Mouse (Mus musculus) midbrain, embryonic 11.5 days (tissue): ENCODE measurements at regions not wholly inside any gene's neighbourhood (a gene's known extent, or its start where the extent isn't known, plus 50 kb on each side); places are given as distances from the start of the nearest gene placed in this dataset.

ENCODE experiments used
- ATAC-seq: fragments of 200-750 bp; cut with Nextera tagmentation; 2 replicates; pipeline ENCODE4 v1.8.0; 2017; ENCODE audit warnings: moderate TSS enrichment, moderate library complexity; ENCODE audit not compliant: low FRiP score
- DNase-seq: peaks from one replicate; pipeline ENCODE4 v3.0.0; 2015; ENCODE audit warnings: low spot score; ENCODE audit errors: missing footprints
- H3K27ac ChIP-seq: fragments of 300-500 bp; sonication (generic); 2 replicates; pipeline ENCODE4 v1.5.1; 2014; ENCODE audit warnings: low read depth, low read length
- H3K27me3 ChIP-seq: fragments of 300-500 bp; sonication (generic); 2 replicates; pipeline ENCODE4 v1.6.1; 2014; ENCODE audit warnings: mild to moderate bottlenecking, low read length, moderate library complexity, mixed read lengths; ENCODE audit not compliant: control insufficient read depth, insufficient read depth
- H3K36me3 ChIP-seq: fragments of 300-500 bp; sonication (generic); 2 replicates; pipeline ENCODE4 v1.6.1; 2014; ENCODE audit warnings: mild to moderate bottlenecking, low read length, moderate library complexity, mixed read lengths; ENCODE audit not compliant: control insufficient read depth, insufficient read depth
- H3K4me1 ChIP-seq: fragments of 300-500 bp; sonication (generic); 2 replicates; pipeline ENCODE4 v1.6.1; 2014; ENCODE audit warnings: low read length; ENCODE audit not compliant: control insufficient read depth, insufficient read depth
- H3K4me2 ChIP-seq: fragments of 300-500 bp; sonication (generic); 2 replicates; pipeline ENCODE4 v1.6.1; 2014; ENCODE audit warnings: mild to moderate bottlenecking, moderate library complexity
- H3K4me3 ChIP-seq: fragments of 300-500 bp; sonication (generic); 2 replicates; pipeline ENCODE4 v1.5.1; 2014; ENCODE audit warnings: low read depth, low read length
- H3K9ac ChIP-seq: fragments of 300-500 bp; sonication (generic); 2 replicates; pipeline ENCODE4 v1.6.1; 2014; ENCODE audit warnings: low read length
- H3K9me3 ChIP-seq: fragments of 300-500 bp; sonication (generic); 2 replicates; pipeline ENCODE4 v1.6.1; 2016; ENCODE audit warnings: low read length; ENCODE audit not compliant: control insufficient read depth
- WGBS: fragments of 180-500 bp; shearing (Covaris S2); extraction: QIAGEN DNeasy Blood & Tissue Kit; methylation state at CpG from one replicate; pipeline ENCODE4 v1.1.7; 2014; 5-methylcytosine and 5-hydroxymethylcytosine counted together

GRCm38 (mm10) chr10:126709219-126709917 is 191.8 kb downstream of the Atp23 start:
- Histone ChIP-seq H3K4me3 (no peak overlapping the region), H3K36me3 (no peaks in the 10 kb centered on the region), H3K4me1 (no peaks in the 10 kb centered on the region), H3K9ac (no peak overlapping the region), H3K4me2 (no peak overlapping the region), H3K27ac (no peak overlapping the region), H3K9me3 (no peaks in the 10 kb centered on the region), H3K27me3 (no peaks in the 10 kb centered on the region)
- DNase-seq, result no peak
- ATAC-seq, result no peak
- WGBS, result 90% methylated on average over 14 of the region's 14 CpGs

- ATAC-seq (no peak), DNase-seq (no peak)
- Histone ChIP-seq H3K27ac (no peak overlapping the region), H3K4me3 (no peak overlapping the region), H3K36me3 (no peaks in the 10 kb centered on the region), H3K4me2 (no peak overlapping the region), H3K9ac (no peak overlapping the region), H3K9me3 (no peaks in the 10 kb centered on the region), H3K27me3 (no peaks in the 10 kb centered on the region), H3K4me1 (no peaks in the 10 kb centered on the region)
- 75% methylated on average over 4 of the region's 4 CpGs for WGBS
These were observed 192.4 kb downstream of the Atp23 start for GRCm38 (mm10) chr10:126708730-126709129.

GRCm38 (mm10) chr10:126708215-126708614 is 192.9 kb downstream of the Atp23 start:
- Histone ChIP-seq H3K9ac (no peak overlapping the region), H3K4me1 (no peaks in the 10 kb centered on the region), H3K36me3 (no peaks in the 10 kb centered on the region), H3K9me3 (no peaks in the 10 kb centered on the region), H3K4me3 (no peak overlapping the region), H3K4me2 (no peak overlapping the region), H3K27me3 (no peaks in the 10 kb centered on the region), H3K27ac (no peak overlapping the region)
- ATAC-seq, result no peak
- DNase-seq, result no peak
- WGBS, result 81% methylated on average over 4 of the region's 4 CpGs

- DNase-seq (no peak), ATAC-seq (no peak)
- Histone ChIP-seq H3K9me3 (no peaks in the 10 kb centered on the region), H3K4me2 (no peak overlapping the region), H3K36me3 (no peaks in the 10 kb centered on the region), H3K27ac (no peak overlapping the region), H3K9ac (no peak overlapping the region), H3K4me1 (no peaks in the 10 kb centered on the region), H3K27me3 (no peaks in the 10 kb centered on the region), H3K4me3 (no peak overlapping the region)
- WGBS, result 94% methylated on average over 10 of the region's 10 CpGs
These were observed 204.1 kb downstream of the Atp23 start for GRCm38 (mm10) chr10:126697086-126697485.

- H3K36me3 ChIP-seq, result no peaks in the 10 kb centered on the region
- 52% methylated on average over 25 of the region's 25 CpGs for WGBS
- no peaks in the 10 kb centered on the region for H3K27me3 ChIP-seq
- DNase-seq (peak; percentile 81), ATAC-seq (no peak)
- no peak overlapping the region for H3K4me3 ChIP-seq
- no peaks in the 10 kb centered on the region for H3K4me1 ChIP-seq
- H3K27ac ChIP-seq, result no peak overlapping the region
- no peaks in the 10 kb centered on the region for H3K9me3 ChIP-seq
- H3K4me2 ChIP-seq, result no peak overlapping the region
- no peak overlapping the region for H3K9ac ChIP-seq
These were observed 210.1 kb downstream of the Atp23 start for GRCm38 (mm10) chr10:126690914-126691673.

- DNase-seq, result peak; percentile 88
- no peak overlapping the region for H3K4me3 ChIP-seq
- peaks cover 7% of the 10 kb centered on the region; the same call in 1 of the 2 replicates for H3K4me1 ChIP-seq
- ATAC-seq, result peak; percentile 79
- H3K9ac ChIP-seq, result no peak overlapping the region; the same call in 1 of the 2 replicates
- no peaks in the 10 kb centered on the region for H3K9me3 ChIP-seq
- WGBS, result 8% methylated on average over 12 of the region's 12 CpGs
- H3K27ac ChIP-seq, result no peak overlapping the region
- peak overlapping the region; percentile 32 for H3K4me2 ChIP-seq
- H3K27me3 ChIP-seq, result no peaks in the 10 kb centered on the region
- H3K36me3 ChIP-seq, result no peaks in the 10 kb centered on the region
These were observed 220.6 kb downstream of the Atp23 start for GRCm38 (mm10) chr10:126680275-126681184.

- no peaks in the 10 kb centered on the region for H3K27me3 ChIP-seq
- H3K9me3 ChIP-seq, result no peaks in the 10 kb centered on the region
- 21% methylated on average over 25 of the region's 25 CpGs for WGBS
- DNase-seq, result peak; percentile 89
- H3K9ac ChIP-seq, result no peak overlapping the region
- peaks cover 7% of the 10 kb centered on the region; the same call in 1 of the 2 replicates for H3K4me1 ChIP-seq
- H3K27ac ChIP-seq, result no peak overlapping the region
- H3K4me2 ChIP-seq, result peak overlapping the region; percentile 36; the same call in 1 of the 2 replicates
- H3K36me3 ChIP-seq, result no peaks in the 10 kb centered on the region
- H3K4me3 ChIP-seq, result peak overlapping the region; percentile 15; the same call in 1 of the 2 replicates
- peak; percentile 75 for ATAC-seq
These were observed 221.7 kb downstream of the Atp23 start for GRCm38 (mm10) chr10:126679224-126680120.

- no peaks in the 10 kb centered on the region for H3K27me3 ChIP-seq
These were observed 227.7 kb downstream of the Atp23 start for GRCm38 (mm10) chr10:126673437-126673836.

More at GRCm38 (mm10) chr10:126673437-126673836, 227.7 kb downstream of the Atp23 start:
- H3K27ac ChIP-seq, result no peak overlapping the region
- H3K36me3 ChIP-seq, result no peaks in the 10 kb centered on the region
- ATAC-seq (0 out of 2 replicates have a peak, but pooled peaks have one; percentile 66), DNase-seq (peak; percentile 72)
- H3K4me3 ChIP-seq, result no peak overlapping the region
- 41% methylated on average over 5 of the region's 5 CpGs for WGBS
- H3K4me1 ChIP-seq, result no peaks in the 10 kb centered on the region
- H3K9ac ChIP-seq, result no peak overlapping the region
- H3K9me3 ChIP-seq, result no peaks in the 10 kb centered on the region
- no peak overlapping the region for H3K4me2 ChIP-seq
